Mouse (Mus musculus) cerebellum, adult 2 months (tissue): Measurements from ENCODE around the gene Laptm4a.

ENCODE experiments used
- CTCF ChIP-seq: fragments of 200-500 bp; IDR thresholded peaks from 2 replicates; pipeline ENCODE4 v1.5.1; 2011; ENCODE audit warnings: low read depth, mild to moderate bottlenecking, control low read depth, low read length, moderate library complexity, borderline replicate concordance; ENCODE audit not compliant: insufficient read depth
- POLR2A ChIP-seq: fragments of 200-500 bp; IDR thresholded peaks from 2 replicates; pipeline ENCODE4 v1.6.1; 2011; ENCODE audit warnings: low read length, control low read depth, borderline replicate concordance; ENCODE audit not compliant: insufficient read depth

DNA sequence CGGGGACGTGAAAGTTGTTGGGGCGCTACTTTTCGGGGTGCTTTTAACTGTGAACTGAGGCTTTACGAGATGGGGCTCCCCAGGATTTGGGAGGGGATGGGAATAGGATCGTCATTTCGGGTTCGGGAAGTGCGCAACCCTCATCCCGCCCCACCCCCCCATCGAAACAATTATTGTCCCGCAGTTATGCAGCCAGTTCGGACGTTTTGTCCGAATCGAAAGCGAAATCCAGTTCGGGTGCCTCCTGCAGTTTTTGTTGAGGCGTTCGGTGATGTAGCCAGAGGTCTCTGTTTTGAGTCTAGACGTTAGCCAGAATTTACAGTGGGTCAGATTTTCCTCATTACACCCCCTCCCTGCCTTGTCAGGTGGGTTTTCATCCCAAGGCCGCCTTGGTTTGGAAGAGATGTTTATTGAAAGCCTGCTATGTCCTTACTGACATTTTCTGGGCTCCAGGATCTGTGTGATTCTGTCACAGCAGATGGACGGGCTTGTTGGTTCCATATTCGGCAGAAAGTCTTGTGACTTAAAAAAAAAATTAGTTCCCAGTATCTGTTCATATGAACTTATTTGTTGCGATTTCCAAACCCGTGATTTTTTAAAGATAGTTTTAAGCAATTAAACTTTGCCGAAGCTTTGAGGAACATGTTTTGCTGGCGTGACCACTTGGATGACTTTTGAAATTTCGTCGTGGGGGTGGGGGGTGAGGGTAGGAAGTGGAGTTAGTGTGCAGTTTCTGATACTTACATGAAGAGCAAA, 1.1 kb downstream of the Laptm4a start:
- TF ChIP-seq CTCF (no peak), POLR2A (no peak)
